Mouse (Mus musculus) heart, adult 11 months (tissue): Measurements from ENCODE around the gene Psmf1.

Source experiments
- DNase-seq: peaks from one replicate; pipeline ENCODE4 v3.0.0; 2022

Gene Psmf1

DNA sequence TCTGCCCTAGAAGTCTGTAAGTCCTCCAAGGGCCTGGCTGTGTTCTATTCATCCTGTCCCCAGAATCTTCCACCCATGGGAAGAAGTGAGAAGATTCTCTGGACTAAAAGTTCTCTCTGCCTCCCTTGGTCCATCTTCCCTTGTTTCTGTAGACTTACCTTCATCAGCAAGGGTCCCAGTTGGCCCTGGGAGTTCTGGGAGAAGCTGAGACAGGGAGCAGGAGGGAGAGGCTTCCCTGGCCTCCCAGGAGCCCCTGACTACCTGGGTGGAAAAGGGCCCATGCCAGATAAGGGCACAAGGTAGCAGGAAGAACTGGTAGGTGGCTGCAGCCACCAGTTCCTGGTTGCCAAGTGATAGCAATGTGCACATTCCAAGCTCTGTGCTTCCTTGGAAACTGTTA is at the start of gene Psmf1:
Gene Psmf1, minus strand, starts transcription at position 342 of the 400 bp plus-strand sequence.
- DNase-seq = peak; percentile 77

GRCm38 (mm10) chr2:151791156-151791555 is 47.2 kb upstream of the Psmf1 start:
- DNase-seq = no peak

DNA sequence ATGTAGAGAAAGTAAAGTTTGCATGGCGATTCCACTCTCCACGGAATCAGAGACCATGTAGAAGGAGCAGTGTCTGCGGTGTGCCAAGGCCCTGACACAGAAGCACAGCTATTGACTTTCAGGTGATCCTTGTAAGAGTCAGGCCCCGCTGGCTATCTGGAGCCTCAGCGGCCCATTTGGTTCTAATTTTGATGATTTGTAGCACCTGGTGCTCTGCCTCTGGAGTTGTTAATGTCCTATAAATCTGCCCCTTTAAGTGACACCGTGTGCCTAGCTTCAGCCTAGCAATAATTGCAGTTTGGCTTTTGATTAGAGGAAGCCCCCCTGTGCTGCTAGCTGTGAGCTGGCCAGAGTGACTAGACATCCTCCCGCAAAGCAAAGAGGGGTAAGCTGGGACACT is 46.2 kb upstream of the Psmf1 start:
- DNase-seq = no peak

GRCm38 (mm10) chr2:151788221-151788977 is 44.4 kb upstream of the Psmf1 start:
- peak; percentile 54 for DNase-seq

DNA sequence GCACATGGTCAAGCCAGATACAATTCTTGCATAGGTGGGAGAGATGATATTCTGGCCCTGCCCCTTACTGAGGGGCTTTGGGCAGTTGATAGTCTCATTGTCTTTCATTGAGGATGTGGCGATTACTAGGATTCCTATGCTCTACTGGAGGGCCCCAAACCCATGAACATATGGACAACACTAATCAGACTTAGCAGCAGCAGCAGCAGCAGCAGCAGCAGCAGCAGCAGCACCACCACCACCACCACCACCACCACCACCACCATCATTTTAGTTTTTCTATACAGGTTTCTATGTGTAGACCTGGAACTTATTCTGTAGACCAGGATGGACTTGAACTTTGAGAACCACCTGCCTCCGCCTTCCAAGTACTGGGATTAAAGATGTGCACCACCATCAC is 39.5 kb upstream of the Psmf1 start:
- no peak for DNase-seq

- DNase-seq = peak; percentile 64
Measured at GRCm38 (mm10) chr2:151777366-151777765, 33.4 kb upstream of the Psmf1 start.

DNA sequence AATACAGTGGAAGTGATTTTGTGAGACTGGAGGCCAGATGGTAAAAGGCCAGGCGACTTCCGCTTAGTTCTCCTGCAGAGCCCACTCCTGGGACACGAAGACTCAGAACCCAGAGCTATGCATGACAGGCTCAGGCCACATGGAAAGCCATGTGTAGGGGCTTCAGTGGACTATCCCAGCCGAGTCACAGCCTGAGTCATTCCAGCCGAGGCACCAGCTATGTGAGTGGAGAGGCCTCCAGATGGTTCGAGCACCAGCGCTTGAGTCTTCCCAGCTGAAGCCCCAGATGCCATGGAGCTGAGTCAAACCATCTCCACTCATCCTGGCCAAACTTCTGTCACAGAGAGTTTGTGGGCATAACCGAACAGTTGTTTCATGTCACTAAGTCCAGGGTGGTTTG is 29.5 kb upstream of the Psmf1 start:
- DNase-seq = peak; percentile 89

- peak; percentile 57 for DNase-seq
Measured at GRCm38 (mm10) chr2:151772169-151772568, 28.2 kb upstream of the Psmf1 start.

GRCm38 (mm10) chr2:151764557-151764956 is 20.6 kb upstream of the Psmf1 start:
- DNase-seq = peak; percentile 87

- DNase-seq = no peak
Measured at GRCm38 (mm10) chr2:151758806-151759353, 14.9 kb upstream of the Psmf1 start.

DNA sequence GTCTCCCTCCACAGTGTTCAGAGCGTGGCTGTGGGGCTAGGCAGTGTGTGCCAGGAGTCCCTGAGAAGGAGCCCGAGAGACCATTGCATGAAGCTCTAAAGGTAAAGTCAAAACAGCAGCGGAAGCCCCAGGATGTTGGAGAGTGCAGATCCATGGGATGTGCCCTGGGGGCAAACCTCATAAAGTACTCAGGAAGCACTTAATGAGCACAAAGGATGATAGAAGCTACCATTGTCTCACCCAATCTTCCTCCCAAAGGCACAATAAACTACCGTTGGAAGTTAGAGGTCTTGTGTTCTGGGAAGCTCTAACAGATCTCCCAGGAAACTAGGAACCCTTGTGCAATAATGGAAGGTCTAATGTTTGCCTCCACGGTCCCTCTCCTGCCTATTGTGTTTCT is 13.5 kb upstream of the Psmf1 start:
- DNase-seq = no peak

- DNase-seq = peak; percentile 17
Measured at GRCm38 (mm10) chr2:151756277-151757061, 12.5 kb upstream of the Psmf1 start.

DNA sequence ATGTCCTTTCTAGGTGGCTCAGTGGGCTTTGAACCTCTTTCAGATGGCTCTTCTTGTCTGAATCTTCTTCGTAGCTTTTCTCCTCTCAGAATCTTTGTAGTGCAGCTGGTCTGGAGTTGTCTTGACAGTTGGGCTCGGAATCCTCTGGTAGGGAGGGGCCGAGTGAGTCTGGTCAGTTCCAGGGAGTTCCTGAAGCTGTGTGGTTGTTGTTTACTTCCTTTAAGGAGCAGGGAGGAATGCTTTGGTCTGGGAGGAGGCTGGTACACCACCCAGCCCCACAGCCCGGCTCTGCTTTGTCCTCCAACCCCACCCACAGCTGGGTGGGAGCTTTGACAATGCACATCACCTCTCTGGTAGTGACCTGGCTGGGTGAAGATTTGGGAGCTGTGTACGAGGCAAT is 7.3 kb upstream of the Psmf1 start:
- peak; percentile 79 for DNase-seq

DNA sequence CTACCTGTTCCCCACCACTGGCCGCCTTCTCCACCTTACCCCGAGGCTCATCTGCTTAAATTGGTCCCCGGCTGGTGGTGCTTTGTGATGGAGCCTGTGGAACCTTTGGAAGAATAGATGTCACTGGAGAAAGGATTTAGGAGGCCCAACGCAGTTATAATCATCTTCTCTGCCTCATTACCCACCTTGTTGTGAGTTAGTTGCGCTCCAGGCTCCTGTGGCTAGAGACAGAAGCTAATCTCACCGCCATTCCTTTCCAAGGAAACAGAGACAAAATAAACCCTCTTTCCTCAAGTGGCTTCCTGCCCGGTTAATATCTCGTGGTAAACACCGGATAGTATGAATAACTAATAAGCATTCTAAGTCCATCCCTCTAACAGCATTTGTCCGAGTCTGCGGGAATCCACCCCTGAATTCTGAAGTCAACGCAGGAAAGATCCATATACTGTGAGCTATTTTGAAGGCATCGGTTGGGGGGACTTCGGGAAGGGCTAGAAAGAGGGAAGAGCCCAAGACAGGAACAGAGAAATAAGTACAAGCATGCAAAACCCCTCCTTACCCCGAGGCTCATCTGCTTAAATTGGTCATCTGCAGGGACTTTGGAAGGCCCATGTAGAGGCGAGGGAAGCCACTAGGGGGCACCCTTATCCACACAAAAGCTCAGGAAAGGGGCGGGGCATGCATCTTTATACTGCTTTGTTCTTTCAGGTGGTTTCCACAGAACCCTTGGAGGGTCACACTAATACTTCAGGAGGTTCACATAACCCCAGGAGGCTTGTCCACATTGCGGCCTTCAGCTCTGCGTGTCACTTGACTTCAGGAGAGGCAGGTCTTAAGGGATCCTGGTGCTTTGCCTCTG is 4.1 kb upstream of the Psmf1 start:
- DNase-seq = peak; percentile 86

GRCm38 (mm10) chr2:151742850-151743679 is 921 bp downstream of the Psmf1 start:
- DNase-seq = peak; percentile 67

GRCm38 (mm10) chr2:151742084-151742483 is 1.9 kb downstream of the Psmf1 start:
- peak; percentile 42 for DNase-seq

GRCm38 (mm10) chr2:151740741-151741526 is 3.1 kb downstream of the Psmf1 start:
- peak; percentile 97 for DNase-seq

DNA sequence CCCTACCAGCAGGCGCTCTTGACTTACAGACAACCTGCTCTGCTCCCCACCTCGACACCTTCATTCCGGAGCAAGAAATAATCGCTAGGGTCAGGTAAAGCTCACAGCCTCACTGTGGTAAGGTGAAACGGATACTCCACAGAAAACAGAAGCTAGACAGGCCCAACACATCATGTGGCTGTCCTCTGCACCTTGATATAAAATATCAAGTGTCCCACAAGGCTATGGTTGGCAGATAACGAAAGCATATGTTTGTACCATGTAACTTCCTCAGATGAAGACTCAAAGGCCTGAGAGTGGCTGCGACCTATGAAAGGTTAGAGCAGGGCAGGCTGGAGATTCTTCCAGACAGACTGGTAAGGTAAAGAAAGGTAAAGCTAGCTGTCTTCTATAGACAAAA is 4.5 kb downstream of the Psmf1 start:
- DNase-seq = peak; percentile 72

GRCm38 (mm10) chr2:151739081-151739480 is 4.9 kb downstream of the Psmf1 start:
- DNase-seq = peak; percentile 83

DNA sequence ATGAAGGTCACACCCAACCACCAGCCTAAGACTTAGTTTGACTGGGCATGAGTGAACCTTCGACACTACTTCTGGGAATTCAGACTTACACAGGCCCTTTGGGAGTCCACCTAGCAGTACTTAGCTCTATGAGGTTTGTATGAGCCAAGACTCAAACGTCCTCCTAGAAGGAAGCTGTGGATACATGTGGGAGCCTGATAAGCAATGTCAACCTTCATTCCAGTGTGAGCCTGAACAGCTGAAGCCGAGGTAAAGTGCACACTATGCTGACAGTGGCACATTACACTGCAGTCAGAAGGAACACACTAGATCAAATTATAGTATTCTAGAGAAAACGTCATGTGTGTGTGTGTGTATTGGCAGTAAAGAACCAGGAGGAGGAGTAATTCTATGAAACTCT is 5.5 kb downstream of the Psmf1 start:
- DNase-seq = peak; percentile 63

DNA sequence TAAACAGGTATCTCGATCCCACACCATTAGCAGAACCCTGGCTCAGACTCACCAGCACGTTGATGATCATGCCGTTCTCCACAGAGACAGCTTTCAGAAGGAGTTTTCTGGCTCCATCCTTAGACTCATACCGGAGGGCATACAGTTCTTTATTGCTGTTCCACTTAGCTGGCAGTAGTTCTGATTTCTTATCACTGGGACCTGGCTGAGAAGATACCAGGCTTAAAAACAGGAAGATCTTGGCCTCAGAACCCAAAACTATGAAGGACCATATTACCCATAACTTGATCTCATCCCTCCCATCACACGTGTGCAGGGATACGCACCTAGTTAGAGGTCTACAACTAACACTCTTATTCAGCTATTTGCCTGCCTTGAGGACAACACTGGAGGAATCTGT is 8.6 kb downstream of the Psmf1 start:
- peak; percentile 46 for DNase-seq
